Mouse (Mus musculus): ENCODE measurements around the gene Zic2.

DNA sequence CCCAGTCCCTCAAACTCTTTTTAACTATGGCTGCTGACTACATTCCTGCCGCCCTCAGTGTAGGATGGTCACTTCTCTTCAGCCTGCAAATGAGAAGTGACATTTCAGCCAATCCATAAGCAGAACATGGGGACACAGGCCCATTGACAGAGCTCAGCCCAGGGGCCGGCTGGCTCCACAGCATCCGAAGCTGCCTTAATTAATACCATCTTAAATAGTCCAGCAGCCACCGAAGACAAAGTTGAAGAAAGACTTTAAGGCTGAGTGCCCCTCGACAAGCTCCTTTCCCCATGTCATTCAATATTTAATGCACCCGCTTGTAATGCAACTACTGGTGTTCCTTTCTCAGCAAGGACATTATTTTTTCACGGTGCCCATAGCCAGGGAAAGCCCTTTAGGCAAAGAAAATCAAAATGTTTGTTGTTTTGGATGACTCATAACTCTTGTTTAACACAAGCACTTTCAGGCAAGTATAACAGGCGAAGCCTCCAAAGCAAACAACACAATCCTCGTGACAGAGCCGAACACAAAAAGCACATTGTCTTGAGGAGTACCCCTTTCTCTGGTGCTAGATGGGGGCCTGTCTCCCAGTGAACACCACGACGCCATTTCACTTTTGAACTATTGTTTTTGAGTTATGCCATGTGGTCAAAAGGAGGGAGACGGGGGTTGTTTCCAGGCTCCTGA lies 22.4 kb upstream of the Zic2 start:
- TF ChIP-seq POLR2A (IDR thresholded peaks at IDR 0.05; ENCODE audit: borderline replicate concordance, extremely low read depth, low read depth, low read length) (no peak), CTCF (IDR thresholded peaks at IDR 0.05; ENCODE audit: insufficient read depth, low read length) (no peak)
